Comparison of ENCODE assay signal across 23 mouse cellular contexts in the genomic region with DNA sequence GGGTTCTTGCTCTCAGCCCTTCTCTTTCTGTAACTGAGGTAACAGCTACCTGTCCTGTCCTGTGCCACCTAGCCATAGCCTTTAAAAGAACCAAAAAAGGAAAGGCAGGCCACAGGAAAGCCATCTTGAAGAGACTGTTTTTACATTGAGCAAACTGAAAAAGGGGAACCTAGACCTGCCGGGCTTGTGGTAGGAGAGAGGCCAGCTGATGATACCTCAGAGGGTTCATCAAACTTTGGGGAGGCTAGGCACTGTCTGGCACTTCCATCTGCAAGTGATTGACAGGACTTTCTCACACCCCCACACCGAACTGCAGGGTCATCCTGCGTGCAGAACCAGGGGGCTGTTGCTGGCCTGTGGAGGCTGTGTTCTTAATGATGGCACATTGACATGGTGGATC. TPM values are rescaled to one million over a fixed set of nuclear protein-coding genes. Genes with fewer than 3 reads are reported as not detected.
"Had no signal": no experiment of that assay in that cellular context is flagged by ENCODE, and none has a peak within 500 bp of the region (broad histone marks: within the 10 kb centered on the region; RNA-seq: fewer than 3 reads in every experiment).

No protein-coding gene starts in this region.

- H3K27me3 ChIP-seq: kidney, embryonic 15.5 days; limb, embryonic 13.5 days; liver, embryonic 12.5 days; liver, embryonic 15.5 days; lung, embryonic 15.5 days; midbrain, embryonic 13.5 days; neural tube, embryonic 13.5 days had no signal

- H3K9me3 ChIP-seq: kidney, embryonic 15.5 days; limb, embryonic 10.5 days; limb, embryonic 13.5 days; liver, embryonic 12.5 days; liver, embryonic 15.5 days; lung, embryonic 15.5 days; midbrain, embryonic 10.5 days; midbrain, embryonic 13.5 days; neural tube, embryonic 13.5 days had no signal

- H3K4me1 ChIP-seq: kidney, embryonic 15.5 days; limb, embryonic 10.5 days; limb, embryonic 13.5 days; liver, embryonic 12.5 days; liver, embryonic 15.5 days; midbrain, embryonic 10.5 days; neural tube, embryonic 13.5 days had no signal

- DNase-seq: kidney, adult 8-10 months; kidney, postnatal 10 days; kidney, postnatal 36 days; liver; lung, adult 18-20 months; lung, postnatal 14 days; lung, postnatal 4 days; thymus, adult 2 months; thymus, postnatal 14 days had no signal

- H3K4me2 ChIP-seq: kidney, embryonic 15.5 days; limb, embryonic 13.5 days; liver, embryonic 12.5 days; liver, embryonic 15.5 days; lung, embryonic 15.5 days; midbrain, embryonic 13.5 days; neural tube, embryonic 13.5 days had no signal

- H3K27ac ChIP-seq: kidney, embryonic 15.5 days; limb, embryonic 10.5 days; limb, embryonic 13.5 days; liver, embryonic 12.5 days; liver, embryonic 15.5 days; lung, embryonic 15.5 days; midbrain, embryonic 10.5 days; midbrain, embryonic 13.5 days; neural tube, embryonic 13.5 days; stomach, postnatal 0 days had no signal

- H3K9ac ChIP-seq: kidney, embryonic 15.5 days; limb, embryonic 13.5 days; liver, embryonic 12.5 days; liver, embryonic 15.5 days; lung, embryonic 15.5 days; midbrain, embryonic 13.5 days; neural tube, embryonic 13.5 days had no signal

- ATAC-seq: liver, embryonic 12.5 days; midbrain, embryonic 13.5 days; midbrain, embryonic 16.5 days had no signal

- H3K4me3 ChIP-seq: kidney, embryonic 15.5 days; limb, embryonic 10.5 days; limb, embryonic 13.5 days; liver, embryonic 12.5 days; liver, embryonic 15.5 days; lung, embryonic 15.5 days; megakaryocyte, embryonic 14.5 days; midbrain, embryonic 10.5 days; midbrain, embryonic 13.5 days; myocyte; neural tube, embryonic 13.5 days had no signal

RNA-seq across cellular contexts. Expression of a gene that starts 8.6 kb away (rescaled TPM):
- total RNA-seq: monocyte, adult 5-6 weeks had no signal
